Mouse (Mus musculus) T-cell, adult 2 months (primary cell): ENCODE results near the gene Gm49325.

ENCODE experiments used
- DNase-seq: peaks from one replicate; pipeline ENCODE4 v3.0.0; 2022; ENCODE audit warnings: low spot score

Gm49325 gene

GRCm38 (mm10) chr10:77626036-77626435 is 20.0 kb downstream of the Gm49325 start:
- no peak for DNase-seq

- no peak for DNase-seq
Measured at GRCm38 (mm10) chr10:77626591-77626990, 20.6 kb downstream of the Gm49325 start.

GRCm38 (mm10) chr10:77627497-77627896 is 21.5 kb downstream of the Gm49325 start:
- peak; percentile 73 for DNase-seq

GRCm38 (mm10) chr10:77629163-77629562 is 23.2 kb downstream of the Gm49325 start:
- no peak for DNase-seq

GRCm38 (mm10) chr10:77629970-77630369 is 24.0 kb downstream of the Gm49325 start:
- DNase-seq = peak; percentile 20

- no peak for DNase-seq
Measured at GRCm38 (mm10) chr10:77634016-77634415, 28.0 kb downstream of the Gm49325 start.

GRCm38 (mm10) chr10:77634452-77635231 is 28.6 kb downstream of the Gm49325 start:
- DNase-seq = no peak

GRCm38 (mm10) chr10:77636234-77636922 is 30.4 kb downstream of the Gm49325 start:
- DNase-seq = no peak

GRCm38 (mm10) chr10:77638956-77639355 is 33.0 kb downstream of the Gm49325 start:
- DNase-seq = no peak

- DNase-seq = no peak
Measured at GRCm38 (mm10) chr10:77643160-77643559, 37.2 kb downstream of the Gm49325 start.

GRCm38 (mm10) chr10:77645571-77645970 is 39.6 kb downstream of the Gm49325 start:
- no peak for DNase-seq

GRCm38 (mm10) chr10:77647461-77647860 is 41.5 kb downstream of the Gm49325 start:
- no peak for DNase-seq

GRCm38 (mm10) chr10:77647901-77648300 is 41.9 kb downstream of the Gm49325 start:
- DNase-seq = no peak

GRCm38 (mm10) chr10:77652046-77652445 is 46.0 kb downstream of the Gm49325 start:
- DNase-seq = no peak

- no peak for DNase-seq
Measured at GRCm38 (mm10) chr10:77658286-77658994, 52.4 kb downstream of the Gm49325 start.

- no peak for DNase-seq
Measured at GRCm38 (mm10) chr10:77663949-77664665, 58.1 kb downstream of the Gm49325 start.

- no peak for DNase-seq
Measured at GRCm38 (mm10) chr10:77666342-77666741, 60.3 kb downstream of the Gm49325 start.

GRCm38 (mm10) chr10:77667402-77667801 is 61.4 kb downstream of the Gm49325 start:
- DNase-seq = no peak

GRCm38 (mm10) chr10:77670710-77671109 is 64.7 kb downstream of the Gm49325 start:
- DNase-seq = no peak

- DNase-seq = no peak
Measured at GRCm38 (mm10) chr10:77671519-77671918, 65.5 kb downstream of the Gm49325 start.

GRCm38 (mm10) chr10:77673765-77674164 is 67.8 kb downstream of the Gm49325 start:
- peak; percentile 29 for DNase-seq

GRCm38 (mm10) chr10:77677562-77677961 is 71.6 kb downstream of the Gm49325 start:
- no peak for DNase-seq
